Mouse (Mus musculus) intestine, postnatal 0 days (tissue): ENCODE data around the gene Klhl36. TPM values are rescaled to one million over a fixed set of nuclear protein-coding genes. Genes with fewer than 3 reads are reported as not detected.

Experiments used
- ATAC-seq: fragments of 200-750 bp; cut with Nextera tagmentation; 2 replicates; pipeline ENCODE4 v1.8.0; 2017; ENCODE audit warnings: mild to moderate bottlenecking, moderate TSS enrichment, moderate library complexity
- H3K27ac ChIP-seq: fragments of 300-500 bp; sonication (generic); 2 replicates; pipeline ENCODE4 v1.5.1; 2014; ENCODE audit warnings: mild to moderate bottlenecking, low read depth, low read length, moderate library complexity
- H3K27me3 ChIP-seq: fragments of 300-500 bp; sonication (generic); replicated peaks from 2 replicates; pipeline ENCODE4 v1.6.1; 2014; ENCODE audit warnings: low read length, mixed read lengths; ENCODE audit not compliant: control insufficient read depth, insufficient read depth
- H3K36me3 ChIP-seq: fragments of 300-500 bp; sonication (generic); 2 replicates; pipeline ENCODE4 v1.6.1; 2014; ENCODE audit warnings: mild to moderate bottlenecking, moderate library complexity; ENCODE audit not compliant: control insufficient read depth, insufficient read depth
- H3K4me1 ChIP-seq: fragments of 300-500 bp; sonication (generic); replicated peaks from 2 replicates; pipeline ENCODE4 v1.6.1; 2014; ENCODE audit warnings: antibody characterized with exemption, low read length, mixed read lengths; ENCODE audit not compliant: control insufficient read depth, insufficient read depth
- H3K4me2 ChIP-seq: fragments of 300-500 bp; sonication (generic); replicated peaks from 2 replicates; pipeline ENCODE4 v1.6.1; 2014; ENCODE audit warnings: low read depth, mild to moderate bottlenecking, moderate library complexity
- H3K4me3 ChIP-seq: fragments of 300-500 bp; sonication (generic); 2 replicates; pipeline ENCODE4 v1.5.1; 2014; ENCODE audit warnings: low read depth, low read length
- H3K9ac ChIP-seq: fragments of 300-500 bp; sonication (generic); 2 replicates; pipeline ENCODE4 v1.6.1; 2014; ENCODE audit warnings: mild to moderate bottlenecking, low read depth, low read length
- H3K9me3 ChIP-seq: fragments of 300-500 bp; sonication (generic); 2 replicates; pipeline ENCODE4 v1.6.1; 2016; ENCODE audit warnings: mixed run types; ENCODE audit not compliant: control insufficient read depth
- CTCF ChIP-seq: sonication (generic); IDR thresholded peaks from 2 replicates; pipeline ENCODE4 v1.5.1; 2016; ENCODE audit warnings: low read depth, mild to moderate bottlenecking, control low read depth, antibody characterized with exemption, moderate library complexity
- WGBS: fragments of 180-500 bp; shearing (Covaris S2); extraction: QIAGEN DNeasy Blood & Tissue Kit; methylation state at CpG from one replicate; pipeline ENCODE4 v1.1.7; 2014; 5-methylcytosine and 5-hydroxymethylcytosine counted together
- polyA plus RNA-seq: library from polyadenylated mRNA; unstranded; fragments of >200 nt; fragmentation: Nextera tagmentation; extraction: Ambion mirVana; gene quantifications from 2 replicates; pipeline ENCODE4 v1.2.1, GENCODE M21; 2015

Klhl36 gene
- polyA plus RNA-seq, 1 experiment from 2014 or later = 7.4 TPM

DNA sequence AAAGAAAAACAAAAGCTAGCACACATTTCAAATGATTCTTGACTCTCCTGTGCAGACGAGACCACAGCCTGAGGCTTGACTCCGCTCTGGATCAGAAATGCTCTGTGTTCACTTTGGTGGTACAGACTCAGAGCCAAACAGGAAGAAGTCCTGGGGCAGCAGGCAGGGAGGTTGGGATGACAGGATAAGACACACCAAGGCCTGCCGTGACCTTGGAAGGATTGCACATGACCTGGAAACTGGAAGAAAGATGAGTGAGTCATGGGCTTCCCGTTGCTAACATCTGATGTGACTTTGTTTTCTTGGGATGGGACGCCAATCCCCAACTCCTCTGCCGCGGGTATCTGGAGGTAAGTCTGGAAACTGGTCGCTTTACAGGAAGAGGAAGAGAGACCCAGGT is 39.9 kb downstream of the Klhl36 start:
- Histone ChIP-seq H3K9me3 (no peaks in the 10 kb centered on the region), H3K4me2 (no peak overlapping the region), H3K27me3 (no peaks in the 10 kb centered on the region), H3K36me3 (no peaks in the 10 kb centered on the region), H3K4me3 (no peak overlapping the region), H3K27ac (no peak overlapping the region), H3K4me1 (0 out of 2 replicates have a peak, but pooled peaks cover 4% of the 10 kb centered on the region), H3K9ac (no peak overlapping the region)
- TF ChIP-seq CTCF = no peak
- 74% methylated on average over 8 of the region's 8 CpGs for WGBS
- no peak for ATAC-seq

DNA sequence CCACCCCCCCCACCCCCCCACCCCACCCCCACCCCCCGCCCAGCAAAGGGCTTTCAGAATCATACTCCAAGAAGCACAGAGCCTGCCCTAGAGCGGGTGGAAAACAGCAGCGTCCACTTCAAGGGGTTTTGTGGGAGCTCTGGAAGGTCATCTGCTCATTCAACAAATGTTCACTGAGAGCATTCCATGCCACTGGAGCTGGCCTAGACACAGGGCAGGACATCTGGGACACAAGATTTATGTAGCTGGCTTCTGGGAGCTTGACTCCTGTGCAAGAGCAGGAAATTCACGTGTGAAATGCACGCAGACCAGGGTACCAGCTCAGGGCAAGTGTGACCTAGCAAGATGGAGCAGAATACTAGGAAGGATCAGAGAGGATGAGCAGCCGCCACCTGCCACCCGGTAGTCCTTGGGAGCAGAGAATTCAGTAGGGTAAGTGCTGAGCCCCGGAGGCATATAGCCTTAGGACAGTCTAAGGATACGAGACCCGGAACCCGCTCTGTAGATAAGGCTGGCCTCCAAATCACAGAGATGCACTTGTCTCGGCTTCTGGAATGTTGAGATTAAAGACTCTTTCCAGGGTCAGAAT is 42.4 kb downstream of the Klhl36 start:
- Histone ChIP-seq H3K9ac (no peak overlapping the region), H3K4me3 (no peak overlapping the region), H3K27me3 (no peaks in the 10 kb centered on the region), H3K4me2 (no peak overlapping the region), H3K36me3 (no peaks in the 10 kb centered on the region), H3K4me1 (no peaks in the 10 kb centered on the region), H3K27ac (no peak overlapping the region), H3K9me3 (no peaks in the 10 kb centered on the region)
- no peak for TF ChIP-seq CTCF
- ATAC-seq = no peak
- 59% methylated on average over 12 of the region's 12 CpGs for whole genome bisulfite sequencing

DNA sequence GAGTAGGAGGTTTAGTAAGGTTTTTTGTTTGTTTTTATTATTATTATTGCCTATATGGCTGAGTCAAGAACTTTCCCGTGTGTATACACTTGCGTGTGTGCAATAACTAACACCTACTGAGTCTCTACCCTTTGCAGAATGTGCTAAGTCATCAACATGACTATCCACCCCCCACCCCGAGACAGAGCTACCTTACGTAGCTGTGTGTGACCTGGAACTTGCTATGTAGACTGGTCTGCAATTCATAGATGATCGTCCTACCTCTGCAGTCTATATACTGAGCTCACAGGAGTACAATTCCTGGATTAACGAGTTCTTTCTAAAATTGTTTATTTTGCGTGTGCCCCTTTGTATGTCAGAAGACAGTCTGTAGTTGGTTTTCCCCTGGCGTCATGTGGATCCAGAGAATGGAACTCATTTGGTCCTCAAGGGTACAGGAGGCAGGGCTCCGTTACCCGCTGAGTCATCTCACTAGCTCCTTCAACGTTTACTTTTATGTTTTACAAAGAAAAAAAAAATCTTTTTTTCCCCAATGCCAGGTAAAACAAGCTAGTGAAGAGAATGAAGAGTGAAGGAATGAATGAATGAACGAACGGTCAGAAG is 48.0 kb downstream of the Klhl36 start, which contains the start of gene Usp10:
Gene Usp10 (plus strand): TSS at position 417 of the 603 bp plus-strand sequence.
- no peaks in the 10 kb centered on the region for H3K9me3 ChIP-seq
- peak within 1 kb of the TSS; percentile 71 for H3K4me3 ChIP-seq
- peak within 1 kb of the TSS; percentile 73 for H3K9ac ChIP-seq
- no peaks in the 10 kb centered on the region for H3K36me3 ChIP-seq
- H3K27ac ChIP-seq = peak within 1 kb of the TSS; percentile 82
- ATAC-seq = no peak
- TF ChIP-seq CTCF = no peak
- peak within 1 kb of the TSS; percentile 84 for H3K4me2 ChIP-seq
- H3K27me3 ChIP-seq = no peaks in the 10 kb centered on the region
- peaks cover 7% of the 10 kb centered on the region; the same call in 1 of the 2 replicates for H3K4me1 ChIP-seq
- WGBS = 18% methylated on average over 13 of the region's 13 CpGs

DNA sequence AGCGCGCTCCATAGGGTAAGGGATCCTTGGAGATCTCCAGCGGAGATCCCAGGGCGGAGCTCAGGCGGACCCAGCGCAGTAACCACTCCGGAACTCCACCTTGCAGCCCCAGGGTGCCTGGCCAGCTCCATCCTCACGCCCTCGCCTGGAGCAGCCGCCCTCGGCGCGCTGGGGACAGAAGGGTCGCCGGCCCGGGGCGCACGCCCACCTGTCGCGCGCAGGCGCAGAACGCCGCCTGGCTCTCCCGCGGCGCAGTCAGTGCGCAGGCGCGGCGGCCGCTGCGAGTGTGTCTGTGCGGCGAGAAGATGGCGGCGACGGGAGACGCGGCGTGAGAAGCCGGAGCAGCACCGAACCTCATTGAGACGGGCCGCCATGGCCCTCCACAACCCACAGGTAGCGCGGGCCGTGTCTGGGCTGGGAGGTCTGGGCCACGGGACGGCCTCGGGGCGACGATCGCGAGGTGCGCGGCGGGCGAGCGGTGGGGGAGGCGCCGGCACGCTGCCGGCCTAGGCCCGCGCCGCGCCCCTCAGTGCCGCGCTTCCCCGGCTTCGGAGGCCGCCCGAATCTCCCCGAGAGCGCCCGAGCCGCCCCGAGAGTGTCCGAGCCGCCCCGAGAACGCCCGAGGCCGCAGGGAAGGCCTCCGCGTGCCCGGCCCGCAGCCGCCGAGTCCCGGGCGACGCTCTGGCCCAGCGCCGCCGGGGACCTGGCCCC is 48.6 kb downstream of the Klhl36 start, which contains the start of gene Gm20388:
Gene Gm20388 (plus strand): TSS at position 295 of the 711 bp plus-strand sequence.
- peak within 1 kb of the TSS; percentile 82 for H3K27ac ChIP-seq
- H3K4me3 ChIP-seq = peak within 1 kb of the TSS; percentile 71
- H3K36me3 ChIP-seq = no peaks in the 10 kb centered on the region
- H3K4me1 ChIP-seq = peaks cover 7% of the 10 kb centered on the region; the same call in 1 of the 2 replicates
- TF ChIP-seq CTCF = no peak
- H3K9ac ChIP-seq = peak within 1 kb of the TSS; percentile 73
- peak within 1 kb of the TSS; percentile 84 for H3K4me2 ChIP-seq
- no peaks in the 10 kb centered on the region for H3K9me3 ChIP-seq
- H3K27me3 ChIP-seq = no peaks in the 10 kb centered on the region
- ATAC-seq = peak; percentile 95
- under 1% methylated on average over 75 of the region's 97 CpGs for WGBS

DNA sequence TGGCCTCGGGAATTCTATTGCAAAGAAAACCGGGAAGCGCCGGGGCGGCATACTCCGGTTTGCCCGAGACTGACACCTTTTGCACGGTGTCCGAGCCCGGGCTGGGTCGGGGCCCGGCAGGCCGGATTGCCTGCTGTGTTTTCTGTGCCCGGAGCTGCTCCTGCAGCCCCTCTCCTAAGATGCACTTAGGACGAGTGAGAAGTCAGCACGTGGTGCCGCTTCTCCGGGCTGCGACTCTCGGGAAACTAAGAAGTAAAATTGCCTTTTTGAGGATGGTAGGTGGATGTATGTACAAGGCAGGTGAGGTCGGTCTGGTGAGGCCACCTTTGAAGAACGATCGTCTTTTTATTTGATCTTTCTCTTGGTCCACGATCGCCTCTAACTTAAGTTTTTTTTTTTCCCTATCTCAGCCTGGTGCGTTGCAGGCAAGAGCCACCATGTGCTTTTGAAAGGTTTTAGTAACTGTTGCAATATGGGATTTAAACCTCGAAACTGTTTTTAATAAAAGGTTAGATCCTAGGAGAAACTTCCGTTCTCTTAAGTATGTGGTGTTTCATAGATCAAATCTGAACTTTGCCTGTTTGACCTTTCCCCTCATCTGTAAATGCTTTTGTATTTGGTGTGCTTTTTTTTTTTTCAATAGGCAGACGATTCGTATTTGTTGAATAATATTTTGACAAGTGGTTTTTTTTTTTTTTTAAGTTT is 49.3 kb downstream of the Klhl36 start:
- no peak for TF ChIP-seq CTCF
- under 1% methylated on average over 30 of the region's 30 CpGs for WGBS

DNA sequence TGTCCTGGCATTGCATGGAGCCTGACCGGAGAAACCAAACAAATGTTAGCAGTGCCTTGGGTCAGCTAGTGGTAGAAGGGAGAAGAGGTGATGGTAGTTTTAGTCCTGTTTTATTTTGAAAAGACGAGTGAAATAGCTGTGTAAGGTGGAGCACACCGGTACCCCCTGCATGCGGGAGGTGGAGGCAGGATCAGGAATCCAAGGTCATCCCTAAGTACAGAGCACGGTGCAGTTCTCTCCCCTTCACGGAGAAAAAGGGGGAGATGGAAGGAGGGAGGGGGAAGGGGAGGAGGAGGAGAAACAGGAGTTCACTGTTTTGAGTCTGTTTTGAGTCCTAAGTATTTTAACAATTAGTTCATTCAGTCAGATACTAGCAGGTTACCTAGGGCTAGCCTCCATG is 50.6 kb downstream of the Klhl36 start:
- no peak overlapping the region for H3K27ac ChIP-seq
- no peaks in the 10 kb centered on the region for H3K9me3 ChIP-seq
- peak overlapping the region; percentile 84 for H3K4me2 ChIP-seq
- peaks cover 7% of the 10 kb centered on the region; the same call in 1 of the 2 replicates for H3K4me1 ChIP-seq
- no peaks in the 10 kb centered on the region for H3K36me3 ChIP-seq
- no peak for ATAC-seq
- no peaks in the 10 kb centered on the region for H3K27me3 ChIP-seq
- TF ChIP-seq CTCF = no peak
- WGBS = 28% methylated on average over 6 of the region's 6 CpGs
- no peak overlapping the region for H3K9ac ChIP-seq
- no peak overlapping the region for H3K4me3 ChIP-seq

More for the DNA sequence above, 49.3 kb downstream of the Klhl36 start:
- no peaks in the 10 kb centered on the region for H3K9me3 ChIP-seq
- H3K4me2 ChIP-seq = peak overlapping the region; percentile 84
- H3K9ac ChIP-seq = peak overlapping the region; percentile 73
- no peaks in the 10 kb centered on the region for H3K27me3 ChIP-seq
- peak overlapping the region; percentile 82 for H3K27ac ChIP-seq
- H3K4me1 ChIP-seq = peaks cover 7% of the 10 kb centered on the region; the same call in 1 of the 2 replicates
- peak; percentile 23 for ATAC-seq
- no peaks in the 10 kb centered on the region for H3K36me3 ChIP-seq
- peak overlapping the region; percentile 71 for H3K4me3 ChIP-seq
